Mouse (Mus musculus): ENCODE results near the gene Mxra8.

DNA sequence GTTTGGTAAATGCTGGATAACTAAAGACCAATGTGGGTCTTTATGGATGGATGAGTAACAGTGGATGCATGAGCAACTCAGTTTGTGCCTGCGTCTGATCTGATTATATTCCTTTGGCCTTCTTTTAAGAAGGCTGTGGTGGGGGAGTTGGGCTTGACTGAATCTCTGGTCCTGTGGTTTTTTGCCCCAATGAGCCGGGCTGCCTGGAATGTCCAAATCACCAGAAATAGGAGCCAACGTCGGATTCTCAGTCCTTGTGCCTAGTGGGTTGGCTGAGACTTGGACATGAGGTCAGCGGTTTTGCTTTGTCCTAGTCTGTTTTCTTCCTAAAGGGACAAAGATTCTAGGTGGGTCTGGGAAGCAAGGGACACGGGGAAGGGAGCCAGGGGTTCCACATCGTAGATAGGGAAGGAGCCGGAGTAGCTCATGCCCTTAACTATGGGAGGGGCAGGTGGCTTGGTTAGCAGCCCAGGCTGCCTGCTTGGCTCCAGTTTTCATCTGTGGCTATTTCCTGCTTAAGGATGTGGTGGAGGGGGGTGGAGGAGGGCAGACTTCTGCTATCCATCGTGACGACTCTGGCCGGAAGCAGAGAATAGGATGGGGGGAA is 2.0 kb upstream of the Mxra8 start:
- TF ChIP-seq CTCF (IDR thresholded peaks at IDR 0.05; ENCODE audit: borderline replicate concordance, insufficient read depth, low read depth, low read length) = no peak
- no peak for TF ChIP-seq POLR2A (IDR thresholded peaks at IDR 0.05; ENCODE audit: borderline replicate concordance, insufficient read depth, low read length)

Measured in cerebellum, adult 2 months (tissue).